Mouse (Mus musculus) A20 (cell line): ENCODE measurements around the gene Ebf3.

ENCODE experiments used
- DNase-seq: peaks from one replicate; pipeline ENCODE4 v3.0.0-alpha.2; 2011; ENCODE audit warnings: low read depth, low spot score

Ebf3 gene

GRCm38 (mm10) chr7:137289290-137289957 lies 24.8 kb downstream of the Ebf3 start:
- peak; percentile 92 for DNase-seq

GRCm38 (mm10) chr7:137278171-137278570 lies 36.1 kb downstream of the Ebf3 start:
- no peak for DNase-seq

GRCm38 (mm10) chr7:137277713-137278112 lies 36.5 kb downstream of the Ebf3 start:
- no peak for DNase-seq

- DNase-seq = no peak
Measured at GRCm38 (mm10) chr7:137272252-137272651, 42.0 kb downstream of the Ebf3 start.

- DNase-seq = peak; percentile 65
Measured at GRCm38 (mm10) chr7:137268452-137269155, 45.6 kb downstream of the Ebf3 start.

- DNase-seq = no peak
Measured at GRCm38 (mm10) chr7:137267441-137267840, 46.8 kb downstream of the Ebf3 start.

GRCm38 (mm10) chr7:137266575-137266974 lies 47.7 kb downstream of the Ebf3 start:
- DNase-seq = no peak

GRCm38 (mm10) chr7:137262330-137262729 lies 51.9 kb downstream of the Ebf3 start:
- no peak for DNase-seq

GRCm38 (mm10) chr7:137246213-137246872 lies 67.9 kb downstream of the Ebf3 start:
- peak; percentile 66 for DNase-seq

GRCm38 (mm10) chr7:137244839-137245238 lies 69.4 kb downstream of the Ebf3 start:
- DNase-seq = no peak

- DNase-seq = no peak
Measured at GRCm38 (mm10) chr7:137240481-137240880, 73.8 kb downstream of the Ebf3 start.

- DNase-seq = no peak
Measured at GRCm38 (mm10) chr7:137239542-137240133, 74.6 kb downstream of the Ebf3 start.

GRCm38 (mm10) chr7:137237419-137237818 lies 76.8 kb downstream of the Ebf3 start:
- no peak for DNase-seq

GRCm38 (mm10) chr7:137223823-137224222 lies 90.4 kb downstream of the Ebf3 start:
- DNase-seq = no peak

- DNase-seq = no peak
Measured at GRCm38 (mm10) chr7:137222831-137223505, 91.3 kb downstream of the Ebf3 start.

- no peak for DNase-seq
Measured at GRCm38 (mm10) chr7:137221599-137221998, 92.6 kb downstream of the Ebf3 start.

GRCm38 (mm10) chr7:137220436-137220835 lies 93.8 kb downstream of the Ebf3 start:
- no peak for DNase-seq

- DNase-seq = no peak
Measured at GRCm38 (mm10) chr7:137218706-137219105, 95.5 kb downstream of the Ebf3 start.

- no peak for DNase-seq
Measured at GRCm38 (mm10) chr7:137213444-137213843, 100.8 kb downstream of the Ebf3 start.

- DNase-seq = no peak
Measured at GRCm38 (mm10) chr7:137211332-137211731, 102.9 kb downstream of the Ebf3 start.

GRCm38 (mm10) chr7:137209688-137210345 lies 104.4 kb downstream of the Ebf3 start:
- no peak for DNase-seq
